Mouse (Mus musculus) liver, embryonic 11.5 days (tissue): ENCODE measurements at regions not wholly inside any gene's neighbourhood (a gene's known extent, or its start where the extent isn't known, plus 50 kb on each side); places are given as distances from the start of the nearest gene placed in this dataset.

ENCODE experiments used
- ATAC-seq: fragments of 200-750 bp; cut with Nextera tagmentation; replicated peaks from 2 replicates; pipeline ENCODE4 v1.8.0; 2017; ENCODE audit warnings: moderate number of reproducible peaks, mild to moderate bottlenecking, moderate TSS enrichment, moderate library complexity; ENCODE audit not compliant: low FRiP score
- DNase-seq: peaks from one replicate; pipeline ENCODE4 v3.0.0-alpha.2; 2017; ENCODE audit warnings: low spot score
- H3K27ac ChIP-seq: fragments of 300-500 bp; sonication (generic); 2 replicates; pipeline ENCODE4 v1.5.1; 2014; ENCODE audit warnings: mild to moderate bottlenecking, low read depth, low read length, control low read depth
- H3K27me3 ChIP-seq: fragments of 300-500 bp; sonication (generic); replicated peaks from 2 replicates; pipeline ENCODE4 v1.6.1; 2014; ENCODE audit warnings: low read length, mixed read lengths; ENCODE audit not compliant: control insufficient read depth, insufficient read depth
- H3K36me3 ChIP-seq: fragments of 300-500 bp; sonication (generic); 2 replicates; pipeline ENCODE4 v1.6.1; 2014; ENCODE audit warnings: mild to moderate bottlenecking, low read length, moderate library complexity, mixed read lengths; ENCODE audit not compliant: control insufficient read depth, insufficient read depth
- H3K4me1 ChIP-seq: fragments of 300-500 bp; sonication (generic); replicated peaks from 2 replicates; pipeline ENCODE4 v1.6.1; 2014; ENCODE audit warnings: low read length, mixed read lengths; ENCODE audit not compliant: control insufficient read depth, insufficient read depth
- H3K4me2 ChIP-seq: fragments of 300-500 bp; sonication (generic); 2 replicates; pipeline ENCODE4 v1.6.1; 2014; ENCODE audit warnings: mild to moderate bottlenecking, control low read depth, moderate library complexity
- H3K4me3 ChIP-seq: fragments of 300-500 bp; sonication (generic); 2 replicates; pipeline ENCODE4 v1.5.1; 2014; ENCODE audit warnings: low read depth, low read length, control low read depth
- H3K9ac ChIP-seq: fragments of 300-500 bp; sonication (generic); 2 replicates; pipeline ENCODE4 v1.6.1; 2014; ENCODE audit warnings: low read depth, low read length, control low read depth
- H3K9me3 ChIP-seq: fragments of 300-500 bp; sonication (generic); 2 replicates; pipeline ENCODE4 v1.6.1; 2016; ENCODE audit warnings: low read length, inconsistent platforms, mixed read lengths; ENCODE audit not compliant: control insufficient read depth
- WGBS: fragments of 180-500 bp; shearing (Covaris S2); extraction: QIAGEN DNeasy Blood & Tissue Kit; methylation state at CpG from one replicate; pipeline ENCODE4 v1.1.7; 2014; 5-methylcytosine and 5-hydroxymethylcytosine counted together

- ATAC-seq, result no peak
- Histone ChIP-seq H3K27me3 (no peaks in the 10 kb centered on the region), H3K9me3 (no peaks in the 10 kb centered on the region), H3K4me2 (no peak overlapping the region), H3K4me1 (no peaks in the 10 kb centered on the region), H3K9ac (no peak overlapping the region), H3K4me3 (no peak overlapping the region), H3K36me3 (no peaks in the 10 kb centered on the region), H3K27ac (no peak overlapping the region)
- no peak for DNase-seq
- 48% methylated on average over 1 of the region's 1 CpGs for WGBS
Measured at GRCm38 (mm10) chrX:14592793-14593192, 381.8 kb downstream of the H2al1n start.

DNA sequence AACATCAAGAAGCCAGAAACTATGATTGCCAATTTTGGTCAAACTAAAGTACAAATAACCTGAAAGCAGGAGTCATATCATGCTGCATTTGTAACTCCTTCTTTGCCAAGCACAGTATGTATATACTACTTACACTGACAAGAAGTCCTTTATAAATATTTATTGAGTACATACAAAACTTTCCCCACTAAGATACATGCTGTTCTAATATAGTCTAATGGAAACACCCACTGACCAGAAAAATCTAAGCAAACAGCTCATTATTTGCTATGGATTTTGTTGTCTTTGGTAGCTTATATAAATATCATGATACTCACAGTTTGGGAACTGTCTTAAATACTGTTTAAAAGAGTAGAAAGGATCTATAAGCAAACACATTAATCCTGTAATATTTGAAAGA, 385.9 kb downstream of the H2al1n start:
- Histone ChIP-seq H3K9me3 (no peaks in the 10 kb centered on the region), H3K36me3 (no peaks in the 10 kb centered on the region), H3K27me3 (no peaks in the 10 kb centered on the region), H3K4me1 (no peaks in the 10 kb centered on the region), H3K27ac (no peak overlapping the region), H3K4me2 (no peak overlapping the region), H3K4me3 (no peak overlapping the region), H3K9ac (no peak overlapping the region)
- no peak for ATAC-seq
- DNase-seq, result no peak

- DNase-seq (no peak), ATAC-seq (no peak)
- no peaks in the 10 kb centered on the region for H3K4me1 ChIP-seq
- no peak overlapping the region for H3K27ac ChIP-seq
- no peak overlapping the region for H3K9ac ChIP-seq
- no peaks in the 10 kb centered on the region for H3K27me3 ChIP-seq
- H3K9me3 ChIP-seq, result no peaks in the 10 kb centered on the region
- H3K36me3 ChIP-seq, result no peaks in the 10 kb centered on the region
- no peak overlapping the region for H3K4me2 ChIP-seq
- 87% methylated on average over 2 of the region's 2 CpGs for WGBS
- H3K4me3 ChIP-seq, result no peak overlapping the region
Measured at GRCm38 (mm10) chrX:14601916-14602315, 391.0 kb downstream of the H2al1n start.

DNA sequence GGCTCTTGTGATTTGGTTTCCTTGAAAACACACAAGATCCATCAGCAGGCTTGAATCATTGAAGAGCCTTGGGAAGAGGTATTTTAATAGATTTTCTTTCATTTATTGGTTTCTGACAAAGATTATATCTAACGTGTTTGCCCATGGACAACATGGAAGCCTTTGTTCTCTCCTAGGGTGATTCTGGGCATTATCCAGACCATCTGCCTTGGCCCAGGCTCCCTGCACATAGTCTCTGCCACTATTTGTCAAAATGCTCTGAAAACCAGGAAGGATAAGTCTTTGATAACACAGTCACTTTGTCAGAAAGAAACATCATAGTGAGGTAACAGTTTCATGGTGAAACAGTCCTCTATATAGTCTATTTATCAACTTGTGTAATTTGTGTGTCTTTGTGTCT, 398.2 kb downstream of the H2al1n start:
- no peaks in the 10 kb centered on the region for H3K4me1 ChIP-seq
- WGBS, result 70% methylated on average over 1 of the region's 1 CpGs
- H3K4me2 ChIP-seq, result no peak overlapping the region
- H3K9ac ChIP-seq, result no peak overlapping the region
- no peak overlapping the region for H3K27ac ChIP-seq
- H3K4me3 ChIP-seq, result no peak overlapping the region
- H3K27me3 ChIP-seq, result no peaks in the 10 kb centered on the region
- ATAC-seq (no peak), DNase-seq (no peak)
- no peaks in the 10 kb centered on the region for H3K36me3 ChIP-seq
- no peaks in the 10 kb centered on the region for H3K9me3 ChIP-seq

DNA sequence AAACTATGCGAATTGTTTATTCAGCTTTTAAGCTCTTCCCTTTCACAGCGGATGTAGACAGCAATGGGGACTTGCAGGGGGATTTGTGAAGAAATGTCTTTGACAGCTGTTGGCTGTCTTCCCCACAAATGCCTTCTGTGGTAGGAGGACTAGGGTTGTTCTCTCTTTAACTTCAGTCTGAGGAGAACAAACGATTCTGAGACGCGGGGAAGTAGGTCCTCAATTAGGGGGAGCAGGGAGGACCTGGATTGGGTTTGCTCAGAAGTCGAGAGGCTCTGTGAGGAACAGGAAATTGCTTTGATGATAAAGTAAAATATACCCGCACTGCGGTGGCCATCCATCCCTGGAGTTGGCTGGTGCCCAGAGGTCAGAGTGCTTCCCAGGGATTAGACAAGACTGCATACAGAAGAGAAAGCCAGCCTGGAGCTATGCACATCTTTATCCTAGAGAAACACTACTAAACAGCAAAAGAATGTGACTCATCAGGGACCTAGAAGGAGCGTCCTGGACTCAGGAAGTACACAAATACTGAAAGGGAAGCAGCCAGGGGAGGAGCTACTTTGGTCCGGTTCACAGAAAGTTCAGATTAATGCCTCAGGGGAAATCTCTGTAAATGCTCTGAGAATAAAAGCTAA, 417.4 kb downstream of the H2al1n start:
- no peak overlapping the region; the same call in 1 of the 2 replicates for H3K4me2 ChIP-seq
- H3K9me3 ChIP-seq, result no peaks in the 10 kb centered on the region
- 26% methylated on average over 10 of the region's 10 CpGs for WGBS
- DNase-seq (peak; percentile 34), ATAC-seq (no peak; the same call in 1 of the 2 replicates)
- no peak overlapping the region for H3K9ac ChIP-seq
- no peak overlapping the region for H3K4me3 ChIP-seq
- H3K27me3 ChIP-seq, result no peaks in the 10 kb centered on the region
- no peaks in the 10 kb centered on the region for H3K4me1 ChIP-seq
- H3K36me3 ChIP-seq, result no peaks in the 10 kb centered on the region
- H3K27ac ChIP-seq, result no peak overlapping the region

- Histone ChIP-seq H3K4me1 (no peaks in the 10 kb centered on the region), H3K9ac (no peak overlapping the region), H3K27me3 (no peaks in the 10 kb centered on the region), H3K36me3 (no peaks in the 10 kb centered on the region), H3K27ac (no peak overlapping the region), H3K4me2 (no peak overlapping the region), H3K4me3 (no peak overlapping the region), H3K9me3 (no peaks in the 10 kb centered on the region)
- ATAC-seq (no peak), DNase-seq (no peak)
- WGBS, result 67% methylated on average over 3 of the region's 3 CpGs
Measured at GRCm38 (mm10) chrX:14639378-14639777, 428.4 kb downstream of the H2al1n start.

DNA sequence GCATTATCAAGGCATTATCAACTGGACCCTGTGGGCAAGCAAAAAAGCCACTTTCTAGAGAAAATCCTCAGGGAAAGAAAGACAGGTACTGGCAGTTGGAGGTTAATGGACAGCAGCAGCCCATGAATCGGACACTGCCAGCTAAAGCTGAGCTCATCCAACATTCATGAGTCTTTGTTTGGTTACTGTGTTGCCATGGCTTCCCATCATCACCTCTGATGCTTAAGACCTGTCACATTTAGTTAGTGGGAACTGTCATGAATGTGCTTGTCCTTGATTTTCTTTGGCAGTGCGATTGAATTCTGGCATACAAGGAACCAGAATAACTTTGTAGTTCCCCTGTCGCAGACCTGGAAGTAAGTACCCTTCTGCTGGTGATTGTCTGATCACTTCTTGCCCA, 453.9 kb downstream of the H2al1n start:
- H3K4me1 ChIP-seq, result no peaks in the 10 kb centered on the region
- 74% methylated on average over 3 of the region's 3 CpGs for WGBS
- no peak overlapping the region for H3K9ac ChIP-seq
- no peaks in the 10 kb centered on the region for H3K27me3 ChIP-seq
- no peak overlapping the region for H3K4me2 ChIP-seq
- ATAC-seq, result no peak
- no peak overlapping the region for H3K27ac ChIP-seq
- no peaks in the 10 kb centered on the region for H3K9me3 ChIP-seq
- no peak for DNase-seq
- H3K36me3 ChIP-seq, result no peaks in the 10 kb centered on the region
- H3K4me3 ChIP-seq, result no peak overlapping the region

DNA sequence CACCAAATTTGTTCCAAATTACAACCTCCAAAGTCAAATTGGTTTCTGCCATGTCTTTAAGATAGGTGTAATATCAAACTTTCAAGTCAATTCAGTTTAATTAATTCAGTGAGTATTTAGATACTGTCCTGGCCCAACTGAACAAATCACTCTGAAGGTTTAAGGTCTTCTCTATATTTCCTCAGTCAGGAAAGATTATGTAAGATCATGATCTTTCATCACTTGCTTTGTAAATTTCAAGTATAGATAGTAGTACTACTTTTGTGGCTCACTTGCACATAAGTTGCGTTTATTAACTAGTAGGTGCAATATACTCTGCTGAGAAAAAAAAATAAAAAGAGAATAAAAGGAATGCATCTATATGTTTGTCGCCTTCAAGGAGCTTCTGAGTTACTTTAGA, 485.4 kb downstream of the H2al1n start:
- Histone ChIP-seq H3K27ac (no peak overlapping the region), H3K9me3 (no peaks in the 10 kb centered on the region)

GRCm38 (mm10) chrX:14738999-14739398, 528.1 kb downstream of the H2al1n start:
- no peak for ATAC-seq
- Histone ChIP-seq H3K27ac (no peak overlapping the region), H3K4me2 (no peak overlapping the region), H3K9me3 (no peaks in the 10 kb centered on the region), H3K4me1 (no peaks in the 10 kb centered on the region), H3K9ac (no peak overlapping the region), H3K36me3 (no peaks in the 10 kb centered on the region), H3K4me3 (no peak overlapping the region), H3K27me3 (no peaks in the 10 kb centered on the region)
- DNase-seq, result no peak

More for the DNA sequence above, 485.4 kb downstream of the H2al1n start:
- H3K36me3 ChIP-seq, result no peaks in the 10 kb centered on the region
- H3K4me2 ChIP-seq, result no peak overlapping the region
- DNase-seq (no peak), ATAC-seq (no peak)
- H3K4me3 ChIP-seq, result no peak overlapping the region
- no peak overlapping the region for H3K9ac ChIP-seq
- H3K27me3 ChIP-seq, result no peaks in the 10 kb centered on the region
- no peaks in the 10 kb centered on the region for H3K4me1 ChIP-seq
- 78% methylated on average over 2 of the region's 2 CpGs for WGBS
